In genomic region chr4:69870638-69871037, GRCm38 (mm10) we compare ENCODE assay signal across 25 mouse cellular contexts.
"Had no signal": no experiment of that assay in that cellular context is flagged by ENCODE, and none has a peak within 500 bp of the region (broad histone marks: within the 10 kb centered on the region; RNA-seq: fewer than 3 reads in every experiment).

No protein-coding gene starts in this region.

- H3K4me1 ChIP-seq: heart, embryonic 13.5 days; heart, embryonic 15.5 days; hindbrain, embryonic 13.5 days; hindbrain, embryonic 15.5 days; limb, embryonic 10.5 days; limb, embryonic 12.5 days; liver, embryonic 13.5 days; liver, embryonic 15.5 days had no signal

- H3K36me3 ChIP-seq: heart, embryonic 13.5 days; heart, embryonic 15.5 days; hindbrain, embryonic 13.5 days; hindbrain, embryonic 15.5 days; limb, embryonic 10.5 days; limb, embryonic 12.5 days; liver, embryonic 13.5 days; liver, embryonic 15.5 days had no signal

- H3K9me3 ChIP-seq: heart, embryonic 13.5 days; heart, embryonic 15.5 days; hindbrain, embryonic 13.5 days; hindbrain, embryonic 15.5 days; limb, embryonic 10.5 days; limb, embryonic 12.5 days; liver, embryonic 13.5 days; liver, embryonic 15.5 days had no signal

- H3K9ac ChIP-seq: heart, embryonic 13.5 days; heart, embryonic 15.5 days; hindbrain, embryonic 13.5 days; hindbrain, embryonic 15.5 days; limb, embryonic 12.5 days; liver, embryonic 13.5 days; liver, embryonic 15.5 days had no signal

- DNase-seq: gastrocnemius, postnatal 14 days; gastrocnemius, postnatal 36 days; heart, adult 11 months; heart, adult 2 months; heart, postnatal 14 days; heart, postnatal 36 days; kidney, adult 11 months; kidney, adult 9 months; kidney, postnatal 14 days; kidney, postnatal 36 days; layer of hippocampus, adult 9-11 months; liver; liver, embryonic 13.5 days had no signal

- H3K27me3 ChIP-seq: heart, embryonic 13.5 days; heart, embryonic 15.5 days; hindbrain, embryonic 13.5 days; hindbrain, embryonic 15.5 days; limb, embryonic 12.5 days; liver, embryonic 13.5 days; liver, embryonic 15.5 days had no signal

- H3K4me3 ChIP-seq: heart, adult 2 months; heart, embryonic 13.5 days; heart, embryonic 15.5 days; hindbrain, embryonic 13.5 days; hindbrain, embryonic 15.5 days; left cerebral cortex, adult 2 months; limb, embryonic 10.5 days; limb, embryonic 12.5 days; liver, embryonic 13.5 days; liver, embryonic 15.5 days had no signal

- ATAC-seq: hindbrain, postnatal 0 days; intestine, embryonic 16.5 days had no signal

- H3K27ac ChIP-seq: heart, adult 2 months; heart, embryonic 13.5 days; heart, embryonic 15.5 days; hindbrain, embryonic 13.5 days; hindbrain, embryonic 15.5 days; hindbrain, postnatal 0 days; left cerebral cortex, adult 2 months; limb, embryonic 10.5 days; limb, embryonic 12.5 days; liver, embryonic 13.5 days; liver, embryonic 15.5 days had no signal

- H3K4me2 ChIP-seq: heart, embryonic 11.5 days; heart, embryonic 13.5 days; heart, embryonic 15.5 days; hindbrain, embryonic 13.5 days; hindbrain, embryonic 15.5 days; limb, embryonic 12.5 days; liver, embryonic 11.5 days; liver, embryonic 13.5 days; liver, embryonic 15.5 days had no signal
